Mouse (Mus musculus): Measurements from ENCODE around the gene Slc30a3. TPM values are rescaled to one million over a fixed set of nuclear protein-coding genes. Genes with fewer than 3 reads are reported as not detected.

The Slc30a3 gene
- polyA plus RNA-seq (2012; rRNA removed), result 19.7 and 23.5 TPM in 2 replicates

- H3K27me3 ChIP-seq (ENCODE audit: control insufficient read depth, insufficient read depth, low read length), result no peaks in the 10 kb centered on the region; the same call in 1 of the 2 replicates
- H3K4me3 ChIP-seq (replicated peaks; ENCODE audit: insufficient read depth, low read depth, low read length), result no peak within 1 kb of the TSS
- DNase-seq, result no peak
- no peak within 1 kb of the TSS for H3K27ac ChIP-seq (ENCODE audit: insufficient read depth, low read length)
- no peaks in the 10 kb centered on the region for H3K4me1 ChIP-seq (ENCODE audit: control insufficient read depth, insufficient read depth, low read length)
- 89% methylated on average over 18 of the region's 18 CpGs for WGBS
- TF ChIP-seq CTCF (IDR thresholded peaks at IDR 0.05; ENCODE audit: borderline replicate concordance, insufficient read depth, low read depth, low read length), result no peak
These were observed at the start of gene Slc30a3 for GRCm38 (mm10) chr5:31108000-31108490. TSS of gene Slc30a3 (minus strand) at chr5:31108237.

- peak; percentile 85 to 90 for DNase-seq
- TF ChIP-seq CTCF (IDR thresholded peaks at IDR 0.05; ENCODE audit: borderline replicate concordance, insufficient read depth, low read depth, low read length), result no peak
- TF ChIP-seq POLR2A (IDR thresholded peaks at IDR 0.05; ENCODE audit: borderline replicate concordance, insufficient read depth, low read length), result peak; percentile 78; the same call in 1 of the 2 replicates
- Histone ChIP-seq H3K27ac (ENCODE audit: insufficient read depth, low read length) (peak within 1 kb of the TSS; percentile 48), H3K4me1 (ENCODE audit: control insufficient read depth, insufficient read depth, low read length) (peaks cover 7% of the 10 kb centered on the region), H3K27me3 (ENCODE audit: control insufficient read depth, insufficient read depth, low read length) (no peaks in the 10 kb centered on the region), H3K4me3 (replicated peaks; ENCODE audit: insufficient read depth, low read depth, low read length) (peak within 1 kb of the TSS; percentile 81)
- WGBS, result under 1% methylated on average over 19 of the region's 19 CpGs
These were observed 46.1 kb upstream of the Slc30a3 start, which contains the start of gene Mpv17 for GRCm38 (mm10) chr5:31154152-31154553. TSS of gene Mpv17 (minus strand) at chr5:31154251.

- Histone ChIP-seq H3K27ac (ENCODE audit: insufficient read depth, low read length) (peak overlapping the region; percentile 37), H3K27me3 (ENCODE audit: control insufficient read depth, insufficient read depth, low read length) (no peaks in the 10 kb centered on the region), H3K4me1 (ENCODE audit: control insufficient read depth, insufficient read depth, low read length) (peaks cover 7% of the 10 kb centered on the region), H3K4me3 (replicated peaks; ENCODE audit: insufficient read depth, low read depth, low read length) (peak overlapping the region; percentile 81)
- DNase-seq, result no peak
- WGBS, result 15% methylated on average over 6 of the region's 6 CpGs
- TF ChIP-seq POLR2A (IDR thresholded peaks at IDR 0.05; ENCODE audit: borderline replicate concordance, insufficient read depth, low read length) (no peak), CTCF (IDR thresholded peaks at IDR 0.05; ENCODE audit: borderline replicate concordance, insufficient read depth, low read depth, low read length) (no peak)
These were observed 45.6 kb upstream of the Slc30a3 start for GRCm38 (mm10) chr5:31153516-31154151.

GRCm38 (mm10) chr5:31151746-31152145, 43.7 kb upstream of the Slc30a3 start:
- H3K27ac ChIP-seq (ENCODE audit: insufficient read depth, low read length), result peak overlapping the region; percentile 68
- peak; percentile 69 to 87 for DNase-seq
- no peaks in the 10 kb centered on the region for H3K27me3 ChIP-seq (ENCODE audit: control insufficient read depth, insufficient read depth, low read length)
- H3K4me3 ChIP-seq (replicated peaks; ENCODE audit: insufficient read depth, low read depth, low read length), result no peak overlapping the region
- no peak for TF ChIP-seq POLR2A (IDR thresholded peaks at IDR 0.05; ENCODE audit: borderline replicate concordance, insufficient read depth, low read length)
- peak; percentile 33; the same call in 1 of the 2 replicates for TF ChIP-seq CTCF (IDR thresholded peaks at IDR 0.05; ENCODE audit: borderline replicate concordance, insufficient read depth, low read depth, low read length)
- WGBS, result 12% methylated on average over 3 of the region's 3 CpGs
- peaks cover 7% of the 10 kb centered on the region for H3K4me1 ChIP-seq (ENCODE audit: control insufficient read depth, insufficient read depth, low read length)

GRCm38 (mm10) chr5:31149781-31150180, 41.7 kb upstream of the Slc30a3 start:
- H3K4me1 ChIP-seq (ENCODE audit: control insufficient read depth, insufficient read depth, low read length), result peaks cover 7% of the 10 kb centered on the region
- peak in 1 of 2 experiments; percentile 38 for DNase-seq
- H3K4me3 ChIP-seq (replicated peaks; ENCODE audit: insufficient read depth, low read depth, low read length), result no peak overlapping the region
- WGBS, result 47% methylated on average over 4 of the region's 4 CpGs
- no peak for TF ChIP-seq POLR2A (IDR thresholded peaks at IDR 0.05; ENCODE audit: borderline replicate concordance, insufficient read depth, low read length)
- TF ChIP-seq CTCF (IDR thresholded peaks at IDR 0.05; ENCODE audit: borderline replicate concordance, insufficient read depth, low read depth, low read length), result no peak
- H3K27me3 ChIP-seq (ENCODE audit: control insufficient read depth, insufficient read depth, low read length), result no peaks in the 10 kb centered on the region
- no peak overlapping the region for H3K27ac ChIP-seq (ENCODE audit: insufficient read depth, low read length)

GRCm38 (mm10) chr5:31138968-31139425, 31.0 kb upstream of the Slc30a3 start:
- H3K4me3 ChIP-seq (replicated peaks; ENCODE audit: insufficient read depth, low read depth, low read length), result no peak overlapping the region
- TF ChIP-seq CTCF (IDR thresholded peaks at IDR 0.05; ENCODE audit: borderline replicate concordance, insufficient read depth, low read depth, low read length), result no peak
- TF ChIP-seq POLR2A (IDR thresholded peaks at IDR 0.05; ENCODE audit: borderline replicate concordance, insufficient read depth, low read length), result no peak
- WGBS, result 16% methylated on average over 9 of the region's 9 CpGs
- no peaks in the 10 kb centered on the region for H3K4me1 ChIP-seq (ENCODE audit: control insufficient read depth, insufficient read depth, low read length)
- H3K27me3 ChIP-seq (ENCODE audit: control insufficient read depth, insufficient read depth, low read length), result peaks cover 7% of the 10 kb centered on the region; the same call in 1 of the 2 replicates
- no peak overlapping the region for H3K27ac ChIP-seq (ENCODE audit: insufficient read depth, low read length)
- no peak for DNase-seq

- peaks cover 7% of the 10 kb centered on the region; the same call in 1 of the 2 replicates for H3K27me3 ChIP-seq (ENCODE audit: control insufficient read depth, insufficient read depth, low read length)
- DNase-seq, result no peak
- under 1% methylated on average over 52 of the region's 52 CpGs for WGBS
These were observed 30.4 kb upstream of the Slc30a3 start, which contains the start of gene Ucn for GRCm38 (mm10) chr5:31138241-31138967. TSS of gene Ucn (minus strand) at chr5:31138829.

More at GRCm38 (mm10) chr5:31138241-31138967, 30.4 kb upstream of the Slc30a3 start, which contains the start of gene Ucn:
- Histone ChIP-seq H3K4me3 (replicated peaks; ENCODE audit: insufficient read depth, low read depth, low read length) (peak within 1 kb of the TSS; percentile 24), H3K4me1 (ENCODE audit: control insufficient read depth, insufficient read depth, low read length) (no peaks in the 10 kb centered on the region), H3K27ac (ENCODE audit: insufficient read depth, low read length) (no peak within 1 kb of the TSS)
- TF ChIP-seq CTCF (IDR thresholded peaks at IDR 0.05; ENCODE audit: borderline replicate concordance, insufficient read depth, low read depth, low read length), result no peak
- TF ChIP-seq POLR2A (IDR thresholded peaks at IDR 0.05; ENCODE audit: borderline replicate concordance, insufficient read depth, low read length), result no peak

Measured in cerebellum, adult 2 months (tissue).